Mouse (Mus musculus): ENCODE data around the gene Hoxb8. TPM values are rescaled to one million over a fixed set of nuclear protein-coding genes. Genes with fewer than 3 reads are reported as not detected.

The Hoxb8 gene
- polyA plus RNA-seq, 2 experiments = 0.43 to 2.1 TPM

- Histone ChIP-seq H3K27me3 (ENCODE audit: control insufficient read depth, insufficient read depth, low read length) (peaks cover 100% of the 10 kb centered on the region), H3K27ac (replicated peaks; ENCODE audit: low read depth, low read length) (no peak within 1 kb of the TSS), H3K4me2 (replicated peaks; ENCODE audit: low read depth, low read length, severe bottlenecking) (peak within 1 kb of the TSS; percentile 35), H3K36me3 (ENCODE audit: control insufficient read depth, insufficient read depth, low read length) (no peaks in the 10 kb centered on the region), H3K9me3 (ENCODE audit: control insufficient read depth, low read length) (no peaks in the 10 kb centered on the region), H3K4me3 (replicated peaks; ENCODE audit: low read length) (peak within 1 kb of the TSS; percentile 23), H3K4me1 (ENCODE audit: control insufficient read depth, insufficient read depth, low read length) (0 out of 2 replicates have a peak, but pooled peaks cover 3% of the 10 kb centered on the region), H3K9ac (ENCODE audit: low read depth, low read length, severe bottlenecking) (peak within 1 kb of the TSS; percentile 12; the same call in 1 of the 2 replicates)
- DNase-seq (ENCODE audit: low spot score) = peak; percentile 81
- 1% methylated on average over 68 of the region's 69 CpGs for WGBS
- ATAC-seq (ENCODE audit: low FRiP score, low read depth) = 0 out of 2 replicates have a peak, but pooled peaks have one; percentile 11
- no peak for TF ChIP-seq POLR2A (IDR thresholded peaks at IDR 0.05; ENCODE audit: borderline replicate concordance, extremely low read depth, insufficient read depth, insufficient read length)
Measured at GRCm38 (mm10) chr11:96303151-96304099, 21.7 kb downstream of the Hoxb8 start, which contains the start of gene Hoxb5. Gene Hoxb5, plus strand, starts transcription at chr11:96303336.

- H3K36me3 ChIP-seq (ENCODE audit: control insufficient read depth, insufficient read depth, low read length) = no peaks in the 10 kb centered on the region
- H3K27ac ChIP-seq (replicated peaks; ENCODE audit: low read depth, low read length) = no peak overlapping the region
- H3K9me3 ChIP-seq (ENCODE audit: control insufficient read depth, low read length) = no peaks in the 10 kb centered on the region
- DNase-seq (ENCODE audit: low spot score) = no peak
- peaks cover 100% of the 10 kb centered on the region for H3K27me3 ChIP-seq (ENCODE audit: control insufficient read depth, insufficient read depth, low read length)
- 3% methylated on average over 38 of the region's 38 CpGs for WGBS
- ATAC-seq (ENCODE audit: low FRiP score, low read depth) = no peak
- H3K4me1 ChIP-seq (ENCODE audit: control insufficient read depth, insufficient read depth, low read length) = 0 out of 2 replicates have a peak, but pooled peaks cover 3% of the 10 kb centered on the region
- TF ChIP-seq POLR2A (IDR thresholded peaks at IDR 0.05; ENCODE audit: borderline replicate concordance, extremely low read depth, insufficient read depth, insufficient read length) = no peak
- 0 out of 2 replicates have a peak overlapping the region, but pooled peaks have one; percentile 6 for H3K4me2 ChIP-seq (replicated peaks; ENCODE audit: low read depth, low read length, severe bottlenecking)
- H3K9ac ChIP-seq (ENCODE audit: low read depth, low read length, severe bottlenecking) = no peak overlapping the region
- H3K4me3 ChIP-seq (replicated peaks; ENCODE audit: low read length) = no peak overlapping the region
Measured at GRCm38 (mm10) chr11:96304381-96305195, 22.9 kb downstream of the Hoxb8 start.

- no peaks in the 10 kb centered on the region for H3K36me3 ChIP-seq (ENCODE audit: control insufficient read depth, insufficient read depth, low read length)
- H3K9me3 ChIP-seq (ENCODE audit: control insufficient read depth, low read length) = no peaks in the 10 kb centered on the region
- no peak overlapping the region for H3K9ac ChIP-seq (ENCODE audit: low read depth, low read length, severe bottlenecking)
- H3K27ac ChIP-seq (replicated peaks; ENCODE audit: low read depth, low read length) = no peak overlapping the region
- ATAC-seq (ENCODE audit: low FRiP score, low read depth) = no peak
- H3K27me3 ChIP-seq (ENCODE audit: control insufficient read depth, insufficient read depth, low read length) = peaks cover 100% of the 10 kb centered on the region
- DNase-seq (ENCODE audit: low spot score) = no peak
- no peak for TF ChIP-seq POLR2A (IDR thresholded peaks at IDR 0.05; ENCODE audit: borderline replicate concordance, extremely low read depth, insufficient read depth, insufficient read length)
- H3K4me1 ChIP-seq (ENCODE audit: control insufficient read depth, insufficient read depth, low read length) = 0 out of 2 replicates have a peak, but pooled peaks cover 3% of the 10 kb centered on the region
- 42% methylated on average over 6 of the region's 6 CpGs for WGBS
- H3K4me2 ChIP-seq (replicated peaks; ENCODE audit: low read depth, low read length, severe bottlenecking) = no peak overlapping the region
- H3K4me3 ChIP-seq (replicated peaks; ENCODE audit: low read length) = no peak overlapping the region
Measured at GRCm38 (mm10) chr11:96305505-96306182, 23.9 kb downstream of the Hoxb8 start.

GRCm38 (mm10) chr11:96306183-96306907 lies 24.6 kb downstream of the Hoxb8 start:
- WGBS = 15% methylated on average over 7 of the region's 7 CpGs
- H3K4me2 ChIP-seq (replicated peaks; ENCODE audit: low read depth, low read length, severe bottlenecking) = no peak overlapping the region
- DNase-seq (ENCODE audit: low spot score) = no peak
- no peak for ATAC-seq (ENCODE audit: low FRiP score, low read depth)
- no peak for TF ChIP-seq POLR2A (IDR thresholded peaks at IDR 0.05; ENCODE audit: borderline replicate concordance, extremely low read depth, insufficient read depth, insufficient read length)
- no peak overlapping the region for H3K27ac ChIP-seq (replicated peaks; ENCODE audit: low read depth, low read length)
- no peak overlapping the region for H3K9ac ChIP-seq (ENCODE audit: low read depth, low read length, severe bottlenecking)
- no peak overlapping the region for H3K4me3 ChIP-seq (replicated peaks; ENCODE audit: low read length)
- H3K36me3 ChIP-seq (ENCODE audit: control insufficient read depth, insufficient read depth, low read length) = no peaks in the 10 kb centered on the region
- 0 out of 2 replicates have a peak, but pooled peaks cover 3% of the 10 kb centered on the region for H3K4me1 ChIP-seq (ENCODE audit: control insufficient read depth, insufficient read depth, low read length)
- H3K27me3 ChIP-seq (ENCODE audit: control insufficient read depth, insufficient read depth, low read length) = peaks cover 100% of the 10 kb centered on the region
- no peaks in the 10 kb centered on the region for H3K9me3 ChIP-seq (ENCODE audit: control insufficient read depth, low read length)

Measured in limb, embryonic 14.5 days (tissue).